Mouse (Mus musculus): ENCODE results near the gene Ubxn11. TPM values are rescaled to one million over a fixed set of nuclear protein-coding genes. Genes with fewer than 3 reads are reported as not detected.

Gene Ubxn11
- polyA plus RNA-seq (2012; rRNA removed): 91.3 and 120 TPM in 2 replicates

GRCm38 (mm10) chr4:134101979-134102741 is at the start of gene Ubxn11:
Ubxn11 (plus strand) TSS chr4:134102570.
- Histone ChIP-seq H3K4me3 (ENCODE audit: control insufficient read depth, insufficient read depth, low read length) (peak within 1 kb of the TSS; percentile 68), H3K4me1 (replicated peaks; ENCODE audit: control insufficient read depth, insufficient read depth, low read length) (peaks cover 44% of the 10 kb centered on the region), H3K27me3 (ENCODE audit: control insufficient read depth, insufficient read depth, low read length) (no peaks in the 10 kb centered on the region)

GRCm38 (mm10) chr4:134053538-134053937 is 48.8 kb upstream of the Ubxn11 start, which contains the start of gene Zfp683:
Zfp683 (plus strand) TSS chr4:134053838.
- Histone ChIP-seq H3K27me3 (ENCODE audit: control insufficient read depth, insufficient read depth, low read length) (no peaks in the 10 kb centered on the region), H3K4me3 (ENCODE audit: control insufficient read depth, insufficient read depth, low read length) (0 out of 2 replicates have a peak within 1 kb of the TSS, but pooled peaks have one; percentile 1), H3K36me3 (ENCODE audit: control insufficient read depth, insufficient read depth, low read length) (no peaks in the 10 kb centered on the region), H3K4me1 (replicated peaks; ENCODE audit: control insufficient read depth, insufficient read depth, low read length) (peaks cover 35% of the 10 kb centered on the region), H3K27ac (ENCODE audit: control insufficient read depth, insufficient read depth, low read length) (peak within 1 kb of the TSS; percentile 13; the same call in 1 of the 2 replicates)
- no peak for TF ChIP-seq POLR2A (IDR thresholded peaks at IDR 0.05; ENCODE audit: control insufficient read depth, extremely low read depth, insufficient read depth, low read length, poor library complexity)
- TF ChIP-seq CTCF (IDR thresholded peaks at IDR 0.05; ENCODE audit: borderline replicate concordance, control insufficient read depth, extremely low read depth, insufficient read depth, low read length, poor library complexity): no peak
- no peak for DNase-seq
- WGBS: 71% methylated on average over 3 of the region's 3 CpGs

More at GRCm38 (mm10) chr4:134101979-134102741, at the start of gene Ubxn11:
- no peaks in the 10 kb centered on the region for H3K36me3 ChIP-seq (ENCODE audit: control insufficient read depth, insufficient read depth, low read length)
- TF ChIP-seq POLR2A (IDR thresholded peaks at IDR 0.05; ENCODE audit: control insufficient read depth, extremely low read depth, insufficient read depth, low read length, poor library complexity): no peak
- 0 out of 2 replicates have a peak, but pooled peaks have one; percentile 26 for TF ChIP-seq CTCF (IDR thresholded peaks at IDR 0.05; ENCODE audit: borderline replicate concordance, control insufficient read depth, extremely low read depth, insufficient read depth, low read length, poor library complexity)
- peak; percentile 85 for DNase-seq
- whole genome bisulfite sequencing: 19% methylated on average over 34 of the region's 34 CpGs
- H3K27ac ChIP-seq (ENCODE audit: control insufficient read depth, insufficient read depth, low read length): no peak within 1 kb of the TSS

GRCm38 (mm10) chr4:134058166-134058715 is 44.1 kb upstream of the Ubxn11 start:
- no peaks in the 10 kb centered on the region for H3K27me3 ChIP-seq (ENCODE audit: control insufficient read depth, insufficient read depth, low read length)
- H3K4me3 ChIP-seq (ENCODE audit: control insufficient read depth, insufficient read depth, low read length): peak overlapping the region; percentile 36
- DNase-seq: peak; percentile 43
- H3K4me1 ChIP-seq (replicated peaks; ENCODE audit: control insufficient read depth, insufficient read depth, low read length): peaks cover 41% of the 10 kb centered on the region
- no peaks in the 10 kb centered on the region for H3K36me3 ChIP-seq (ENCODE audit: control insufficient read depth, insufficient read depth, low read length)
- H3K27ac ChIP-seq (ENCODE audit: control insufficient read depth, insufficient read depth, low read length): peak overlapping the region; percentile 66
- no peak for TF ChIP-seq POLR2A (IDR thresholded peaks at IDR 0.05; ENCODE audit: control insufficient read depth, extremely low read depth, insufficient read depth, low read length, poor library complexity)
- 26% methylated on average over 14 of the region's 14 CpGs for WGBS

GRCm38 (mm10) chr4:134058908-134059307 is 43.5 kb upstream of the Ubxn11 start:
- peak overlapping the region; percentile 36 for H3K4me3 ChIP-seq (ENCODE audit: control insufficient read depth, insufficient read depth, low read length)
- WGBS: 50% methylated on average over 6 of the region's 6 CpGs
- H3K4me1 ChIP-seq (replicated peaks; ENCODE audit: control insufficient read depth, insufficient read depth, low read length): peaks cover 41% of the 10 kb centered on the region
- no peaks in the 10 kb centered on the region for H3K36me3 ChIP-seq (ENCODE audit: control insufficient read depth, insufficient read depth, low read length)
- TF ChIP-seq POLR2A (IDR thresholded peaks at IDR 0.05; ENCODE audit: control insufficient read depth, extremely low read depth, insufficient read depth, low read length, poor library complexity): no peak
- TF ChIP-seq CTCF (IDR thresholded peaks at IDR 0.05; ENCODE audit: borderline replicate concordance, control insufficient read depth, extremely low read depth, insufficient read depth, low read length, poor library complexity): no peak
- H3K27ac ChIP-seq (ENCODE audit: control insufficient read depth, insufficient read depth, low read length): peak overlapping the region; percentile 66
- DNase-seq: peak; percentile 5
- H3K27me3 ChIP-seq (ENCODE audit: control insufficient read depth, insufficient read depth, low read length): no peaks in the 10 kb centered on the region

- WGBS: 93% methylated on average over 28 of the region's 28 CpGs
- Histone ChIP-seq H3K27me3 (ENCODE audit: control insufficient read depth, insufficient read depth, low read length) (no peaks in the 10 kb centered on the region), H3K4me1 (replicated peaks; ENCODE audit: control insufficient read depth, insufficient read depth, low read length) (peaks cover 41% of the 10 kb centered on the region), H3K4me3 (ENCODE audit: control insufficient read depth, insufficient read depth, low read length) (peak within 1 kb of the TSS; percentile 10), H3K27ac (ENCODE audit: control insufficient read depth, insufficient read depth, low read length) (peak within 1 kb of the TSS; percentile 62; the same call in 1 of the 2 replicates), H3K36me3 (ENCODE audit: control insufficient read depth, insufficient read depth, low read length) (no peaks in the 10 kb centered on the region)
- TF ChIP-seq POLR2A (IDR thresholded peaks at IDR 0.05; ENCODE audit: control insufficient read depth, extremely low read depth, insufficient read depth, low read length, poor library complexity) (no peak), CTCF (IDR thresholded peaks at IDR 0.05; ENCODE audit: borderline replicate concordance, control insufficient read depth, extremely low read depth, insufficient read depth, low read length, poor library complexity) (no peak)
- no peak for DNase-seq
These were observed 42.1 kb upstream of the Ubxn11 start, which contains the start of gene Crybg2 for GRCm38 (mm10) chr4:134060135-134060865. Crybg2 (plus strand) TSS chr4:134060815.

- H3K27me3 ChIP-seq (ENCODE audit: control insufficient read depth, insufficient read depth, low read length): no peaks in the 10 kb centered on the region
- peak; percentile 65 for DNase-seq
- H3K36me3 ChIP-seq (ENCODE audit: control insufficient read depth, insufficient read depth, low read length): no peaks in the 10 kb centered on the region
- peak overlapping the region; percentile 62; the same call in 1 of the 2 replicates for H3K27ac ChIP-seq (ENCODE audit: control insufficient read depth, insufficient read depth, low read length)
- WGBS: 55% methylated on average over 18 of the region's 18 CpGs
- peaks cover 41% of the 10 kb centered on the region for H3K4me1 ChIP-seq (replicated peaks; ENCODE audit: control insufficient read depth, insufficient read depth, low read length)
- H3K4me3 ChIP-seq (ENCODE audit: control insufficient read depth, insufficient read depth, low read length): peak overlapping the region; percentile 10
- TF ChIP-seq POLR2A (IDR thresholded peaks at IDR 0.05; ENCODE audit: control insufficient read depth, extremely low read depth, insufficient read depth, low read length, poor library complexity) (no peak), CTCF (IDR thresholded peaks at IDR 0.05; ENCODE audit: borderline replicate concordance, control insufficient read depth, extremely low read depth, insufficient read depth, low read length, poor library complexity) (no peak)
These were observed 41.1 kb upstream of the Ubxn11 start for GRCm38 (mm10) chr4:134061166-134061830.

All from thymus, adult 2 months (tissue).